Mouse (Mus musculus) embryo, embryonic 10 days (tissue): ENCODE data around the gene BC049715.
"Not testable (repeated sequence)": the region's sequence is repeated elsewhere in the genome, so short reads cannot be mapped to it uniquely, and the experiment has no call there.

Experiments
- DNase-seq: peaks from one replicate; pipeline ENCODE4 v3.0.0-alpha.2; 2015; ENCODE audit warnings: low spot score

Gene BC049715

DNA sequence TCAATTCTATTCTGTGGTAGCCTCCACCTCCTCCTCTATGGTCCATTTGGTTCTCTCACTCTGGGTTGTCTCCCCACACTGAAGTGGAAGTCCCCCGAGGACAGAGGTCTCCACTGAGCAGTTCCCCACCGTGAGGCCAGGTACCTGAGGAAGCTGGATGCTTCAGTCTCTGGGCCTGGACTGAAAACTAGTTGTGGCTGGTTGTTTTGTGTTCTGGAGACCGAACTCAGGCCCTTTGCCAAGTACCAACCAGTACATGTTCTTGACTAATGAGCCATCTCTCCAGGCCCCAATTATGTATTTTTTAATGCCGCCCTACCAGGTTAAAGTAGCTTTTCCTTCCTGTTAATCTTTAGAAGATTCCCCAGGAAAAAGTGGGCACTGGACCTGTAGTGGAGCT lies 24.9 kb downstream of the BC049715 start:
- DNase-seq: no peak

DNA sequence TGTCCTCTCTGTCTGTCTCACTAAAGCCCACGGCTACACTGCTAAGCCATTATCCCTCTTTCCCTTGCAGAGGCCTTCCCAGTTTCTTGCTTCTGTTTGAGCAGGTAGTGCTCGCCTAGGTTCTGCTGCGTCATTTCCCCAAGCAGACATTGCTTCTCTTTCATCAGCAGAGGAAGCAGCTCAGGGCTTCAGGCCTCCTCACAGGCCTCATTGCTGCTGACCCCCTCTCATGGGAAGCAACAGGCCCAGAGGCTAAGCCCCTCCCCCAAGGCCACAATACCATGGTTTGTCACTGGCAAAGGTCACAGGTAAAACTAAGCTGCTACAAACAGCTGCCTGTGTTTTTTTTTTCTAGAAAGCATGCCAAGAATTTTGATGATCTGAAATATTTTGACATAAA lies 25.3 kb downstream of the BC049715 start:
- peak; percentile 60 for DNase-seq

DNA sequence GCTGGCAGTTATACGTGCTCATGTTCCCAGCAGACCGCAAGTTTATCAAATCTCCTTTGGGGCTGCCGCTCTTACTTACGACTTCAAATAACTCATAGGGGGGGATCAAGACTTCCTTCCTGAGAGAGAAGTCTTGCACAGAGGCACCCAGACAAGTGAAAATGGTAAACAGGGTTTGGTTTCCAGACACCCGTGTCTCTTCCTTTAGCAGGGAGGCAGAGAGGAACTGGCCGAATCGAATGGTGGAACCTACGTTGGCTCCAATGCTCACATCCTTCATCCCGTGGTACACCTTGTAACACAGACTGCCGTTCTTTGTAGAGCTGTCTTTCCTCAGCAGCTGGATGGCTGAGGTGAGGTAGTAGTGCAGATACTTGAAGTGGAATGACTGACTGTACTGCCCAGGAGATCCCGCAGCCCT lies 26.9 kb downstream of the BC049715 start:
- no peak for DNase-seq

DNA sequence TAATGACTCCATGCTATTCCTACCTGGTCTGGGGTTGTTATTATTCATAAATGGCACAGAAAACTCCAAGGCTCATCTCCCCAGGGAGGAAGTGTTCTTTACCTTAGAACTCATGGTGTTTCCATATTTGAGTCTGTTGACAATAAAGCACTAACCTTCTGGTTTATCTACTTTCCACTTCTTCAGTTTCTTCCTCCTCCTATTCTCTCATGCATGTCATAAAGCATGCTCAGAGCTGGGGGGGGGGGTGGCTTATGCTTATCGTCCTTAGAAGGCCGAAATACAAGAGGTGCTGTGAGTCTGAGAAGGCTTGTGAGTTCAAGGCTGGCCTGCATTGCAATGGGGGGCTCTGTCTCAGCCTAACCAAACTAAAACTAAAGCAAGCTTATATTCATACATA lies 27.8 kb downstream of the BC049715 start:
- DNase-seq: no peak

GRCm38 (mm10) chr6:136856071-136856636 lies 28.7 kb downstream of the BC049715 start:
- DNase-seq: peak; percentile 25

- DNase-seq: peak; percentile 56
These were observed 29.9 kb downstream of the BC049715 start, which contains the start of gene Art4 for GRCm38 (mm10) chr6:136857186-136857872. Gene Art4 (minus strand): TSS chr6:136857733.

DNA sequence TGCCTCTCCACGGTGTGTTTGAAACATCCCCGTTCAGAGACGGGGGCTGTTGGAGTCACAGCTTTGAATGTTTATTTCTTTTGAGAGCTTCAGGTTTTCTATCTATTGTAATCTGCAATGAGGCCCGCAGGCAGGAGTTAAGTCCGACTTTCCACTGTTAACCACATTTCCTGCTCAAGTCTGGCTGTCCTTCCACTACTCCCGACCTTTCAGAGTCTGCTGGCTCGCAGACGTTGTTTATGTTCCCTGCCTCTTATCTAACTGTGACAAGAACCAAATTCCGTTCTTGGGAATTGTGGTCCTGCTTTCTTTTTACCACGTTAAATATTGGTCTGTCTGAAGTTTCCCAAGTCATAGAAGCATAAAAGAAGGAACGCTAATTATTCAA lies 30.4 kb downstream of the BC049715 start:
- peak; percentile 25 for DNase-seq

DNA sequence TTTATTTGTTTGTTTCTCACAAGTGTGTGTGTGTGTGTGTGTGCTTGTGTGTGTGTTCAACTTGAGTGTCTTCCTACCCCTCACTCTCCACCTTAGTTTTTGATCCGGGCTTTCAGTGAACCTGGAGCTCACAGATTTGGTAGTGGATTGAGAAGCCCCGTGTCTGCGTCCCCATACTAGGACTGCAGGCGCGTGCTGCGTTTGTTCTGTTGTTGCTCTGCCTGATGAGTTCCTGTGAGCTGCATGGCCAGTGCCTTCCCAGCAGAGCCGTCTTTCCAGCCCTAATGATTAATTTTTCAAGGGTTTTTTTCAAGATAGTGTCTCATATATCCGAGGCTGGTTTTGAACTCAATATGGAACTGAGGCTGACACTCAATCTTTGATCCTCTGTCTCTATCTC lies 31.0 kb downstream of the BC049715 start:
- no peak for DNase-seq

DNA sequence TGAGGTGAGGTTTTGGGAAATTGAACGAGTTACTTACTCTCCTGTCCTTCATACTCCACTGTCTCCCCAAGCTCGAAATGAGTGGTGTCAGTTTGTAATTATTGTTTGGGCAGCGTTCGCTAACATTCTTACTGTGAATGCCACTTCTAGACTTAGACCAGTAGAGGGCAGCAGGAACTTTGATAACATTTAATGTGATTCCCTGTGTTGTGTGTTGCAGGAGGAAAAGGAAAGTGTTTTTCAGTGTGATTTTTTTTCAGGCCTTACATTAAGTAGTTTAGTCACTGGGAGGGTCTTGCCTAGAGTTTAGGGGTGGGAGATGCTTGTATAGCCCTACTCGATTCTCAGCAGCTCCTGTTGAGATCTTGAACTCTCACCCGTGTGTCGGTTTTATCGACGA lies 33.6 kb downstream of the BC049715 start:
- DNase-seq: peak; percentile 84

- no peak for DNase-seq
These were observed 37.9 kb downstream of the BC049715 start for GRCm38 (mm10) chr6:136865360-136865759.

GRCm38 (mm10) chr6:136866150-136866549 lies 38.7 kb downstream of the BC049715 start:
- DNase-seq: no peak

DNA sequence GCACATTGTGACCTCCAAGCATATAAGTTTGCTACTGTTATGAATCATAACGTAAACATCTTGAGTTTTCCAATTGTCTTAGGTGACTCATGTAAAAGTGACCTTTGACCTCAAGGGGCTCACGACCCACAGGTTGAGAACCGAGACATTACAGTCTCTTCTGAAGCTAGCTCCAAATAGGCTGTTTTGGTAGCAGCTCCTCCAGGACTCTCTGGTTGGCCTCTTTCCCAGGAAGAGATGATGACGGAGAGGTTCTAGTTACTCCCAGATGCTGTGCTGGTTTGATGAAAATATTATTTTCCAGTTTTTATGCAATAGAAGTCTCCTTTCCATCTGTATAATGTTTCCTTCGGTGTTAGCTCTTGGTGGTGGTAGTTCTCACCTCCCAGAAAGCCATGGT lies 41.5 kb downstream of the BC049715 start:
- DNase-seq: no peak

DNA sequence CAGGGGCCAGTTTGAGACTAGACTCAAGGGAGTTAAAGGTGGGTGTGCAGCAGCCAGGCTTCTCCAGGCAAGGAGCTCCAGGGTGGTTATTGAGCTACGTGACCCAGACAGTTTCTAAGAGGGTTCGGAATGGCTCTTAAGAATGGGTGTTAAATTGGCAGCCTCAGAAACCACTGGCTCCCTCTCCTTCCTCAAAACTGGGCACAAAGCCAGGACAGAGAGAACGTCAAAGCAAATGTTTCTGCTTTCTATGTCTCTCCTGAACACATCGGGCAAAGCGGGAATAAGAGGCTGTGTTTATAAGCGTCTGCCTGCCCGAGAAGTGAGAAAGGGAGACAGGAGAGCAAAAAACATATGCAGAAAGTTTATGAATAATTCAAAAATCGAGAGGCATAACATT lies 47.2 kb downstream of the BC049715 start:
- no peak for DNase-seq

DNA sequence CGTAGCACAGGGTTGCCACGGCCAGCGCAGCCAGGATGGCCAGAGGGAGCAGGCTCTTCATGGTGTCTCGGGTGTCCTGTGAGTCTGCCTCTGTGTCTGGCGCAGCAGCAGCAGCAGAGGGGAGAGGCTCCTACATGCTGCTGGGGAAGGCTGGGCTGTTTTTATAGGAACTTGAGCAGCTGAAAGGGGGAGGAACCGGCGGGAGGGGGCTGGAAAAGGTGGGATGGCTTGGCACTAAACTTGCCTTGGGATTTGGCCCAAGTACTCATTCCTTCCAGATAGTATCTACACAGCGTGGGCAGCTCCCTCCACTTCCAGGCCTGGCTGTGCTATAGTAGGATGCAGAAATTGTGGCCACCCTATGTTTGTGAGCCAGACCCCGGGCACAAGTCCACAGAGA lies 48.2 kb downstream of the BC049715 start, which contains the start of gene Mgp:
TSS of gene Mgp (minus strand) at position 154 of the 400 bp plus-strand sequence.
- peak; percentile 38 for DNase-seq

DNA sequence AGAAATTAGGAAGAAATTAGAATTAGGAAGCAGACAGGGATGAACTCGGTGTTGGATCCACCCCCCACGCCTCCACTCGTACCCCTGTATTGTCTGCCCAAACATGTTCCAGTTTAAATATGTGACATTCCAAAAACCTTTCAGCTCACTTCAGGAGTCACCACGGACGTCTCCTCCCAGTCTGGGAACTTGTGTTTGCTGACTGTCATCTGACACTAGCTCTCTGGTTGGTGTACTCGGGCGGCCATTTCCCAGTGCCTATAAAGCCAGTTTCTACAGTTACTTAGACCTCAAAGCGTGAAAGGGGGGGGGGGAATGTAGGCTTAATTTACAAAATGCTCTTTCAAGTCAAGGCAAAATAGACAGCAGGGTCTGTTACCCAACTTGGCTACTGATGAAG lies 54.3 kb downstream of the BC049715 start:
- no peak for DNase-seq

- DNase-seq: no peak
These were observed 56.0 kb downstream of the BC049715 start for GRCm38 (mm10) chr6:136883431-136883915.

DNA sequence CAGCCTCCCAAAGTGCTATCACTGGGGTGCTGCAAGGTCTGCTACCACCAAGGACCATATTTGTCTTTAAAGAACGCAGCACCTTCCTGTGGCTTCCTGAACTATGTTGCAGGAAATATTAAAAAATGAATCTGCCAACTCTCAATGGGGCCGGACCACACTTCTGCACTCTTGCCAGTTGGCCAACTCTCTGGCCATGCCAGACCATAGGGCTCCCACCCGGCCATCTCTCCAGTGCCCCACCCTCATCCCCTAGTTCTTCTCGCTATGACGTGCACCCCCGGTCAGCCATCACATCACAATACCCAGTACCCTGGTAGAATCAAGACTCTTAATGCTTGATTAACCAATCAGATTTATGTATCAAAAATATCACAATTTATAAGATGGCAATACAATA lies 56.5 kb downstream of the BC049715 start:
- no peak for DNase-seq

DNA sequence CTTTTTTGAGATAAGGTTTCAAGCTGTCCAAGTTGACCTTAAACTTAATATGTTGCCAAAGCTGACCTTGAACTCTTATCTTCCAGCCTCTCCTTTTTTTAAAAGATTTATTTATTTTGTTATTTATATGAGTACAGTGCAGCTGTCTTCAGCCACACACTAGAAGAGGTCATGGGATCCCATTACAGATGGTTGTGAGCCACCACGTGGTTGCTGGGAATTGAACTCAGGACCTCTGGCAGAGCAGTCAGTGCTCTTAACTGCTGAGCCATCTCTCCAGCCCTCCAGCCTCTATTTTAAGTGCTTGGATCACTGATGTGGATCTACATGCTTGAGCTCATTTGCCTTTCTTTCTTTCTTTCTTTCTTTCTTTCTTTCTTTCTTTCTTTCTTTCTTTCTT lies 57.3 kb downstream of the BC049715 start:
- not testable (repeated sequence) for DNase-seq

DNA sequence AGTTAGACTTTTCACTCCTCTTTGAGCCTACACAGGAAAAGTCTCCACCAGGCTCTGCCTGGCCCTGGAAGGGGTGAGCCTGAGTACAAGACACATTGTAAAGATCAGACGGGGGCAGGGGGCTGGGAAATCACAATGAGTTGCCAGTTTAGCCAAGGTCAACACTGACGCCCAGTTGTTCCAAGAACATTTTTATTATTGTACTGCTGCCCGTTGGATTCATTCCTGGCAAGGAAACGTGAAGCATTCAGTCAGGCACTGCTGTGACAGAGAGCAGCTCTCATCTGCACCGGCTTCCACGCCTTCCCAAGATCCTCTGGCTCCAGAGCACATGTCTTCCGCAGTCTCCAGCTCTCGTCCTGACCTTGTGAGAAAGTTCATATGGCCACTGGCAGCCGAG lies 60.4 kb downstream of the BC049715 start:
- DNase-seq: no peak

DNA sequence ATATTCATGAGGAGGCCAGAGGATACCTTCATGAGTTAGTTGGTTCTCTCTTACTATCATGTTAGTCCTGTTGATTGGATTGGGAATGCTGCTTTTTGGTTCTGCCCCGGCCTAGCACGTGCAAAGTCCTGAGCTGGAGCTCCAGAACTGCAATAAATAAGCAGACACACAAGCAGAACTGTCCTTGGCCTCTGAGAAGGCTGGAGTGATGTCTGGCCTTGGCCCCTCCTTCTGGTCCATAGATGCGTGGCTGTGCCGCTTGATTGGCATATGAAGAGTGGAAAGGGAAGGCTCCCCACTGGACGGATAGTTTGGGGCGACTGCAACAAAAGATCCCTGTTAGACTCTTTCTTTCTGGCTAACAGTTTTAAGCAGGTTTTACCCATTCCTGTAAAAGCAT lies 61.6 kb downstream of the BC049715 start:
- no peak for DNase-seq

DNA sequence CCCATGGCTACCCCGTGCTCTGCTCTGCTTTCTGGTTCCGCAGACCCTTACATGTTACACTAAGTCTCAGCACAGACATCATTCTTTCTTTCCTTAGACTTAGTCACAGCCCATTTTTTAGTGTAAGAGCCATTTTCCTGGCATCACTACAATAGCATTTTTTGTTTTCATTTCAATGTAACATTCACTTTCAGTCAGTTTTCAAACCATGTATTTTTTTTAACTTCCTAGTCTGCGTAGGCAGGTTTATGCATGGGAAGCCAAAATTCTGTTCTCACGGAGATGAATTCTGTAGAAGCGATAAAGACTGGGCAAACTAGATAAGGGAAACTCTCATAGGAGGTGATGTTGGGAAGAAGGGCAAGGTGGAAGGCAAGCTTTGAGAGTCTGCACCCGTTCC lies 62.1 kb downstream of the BC049715 start:
- no peak for DNase-seq
